Mouse (Mus musculus): ENCODE results near the gene 4930453N24Rik.

The 4930453N24Rik gene

DNA sequence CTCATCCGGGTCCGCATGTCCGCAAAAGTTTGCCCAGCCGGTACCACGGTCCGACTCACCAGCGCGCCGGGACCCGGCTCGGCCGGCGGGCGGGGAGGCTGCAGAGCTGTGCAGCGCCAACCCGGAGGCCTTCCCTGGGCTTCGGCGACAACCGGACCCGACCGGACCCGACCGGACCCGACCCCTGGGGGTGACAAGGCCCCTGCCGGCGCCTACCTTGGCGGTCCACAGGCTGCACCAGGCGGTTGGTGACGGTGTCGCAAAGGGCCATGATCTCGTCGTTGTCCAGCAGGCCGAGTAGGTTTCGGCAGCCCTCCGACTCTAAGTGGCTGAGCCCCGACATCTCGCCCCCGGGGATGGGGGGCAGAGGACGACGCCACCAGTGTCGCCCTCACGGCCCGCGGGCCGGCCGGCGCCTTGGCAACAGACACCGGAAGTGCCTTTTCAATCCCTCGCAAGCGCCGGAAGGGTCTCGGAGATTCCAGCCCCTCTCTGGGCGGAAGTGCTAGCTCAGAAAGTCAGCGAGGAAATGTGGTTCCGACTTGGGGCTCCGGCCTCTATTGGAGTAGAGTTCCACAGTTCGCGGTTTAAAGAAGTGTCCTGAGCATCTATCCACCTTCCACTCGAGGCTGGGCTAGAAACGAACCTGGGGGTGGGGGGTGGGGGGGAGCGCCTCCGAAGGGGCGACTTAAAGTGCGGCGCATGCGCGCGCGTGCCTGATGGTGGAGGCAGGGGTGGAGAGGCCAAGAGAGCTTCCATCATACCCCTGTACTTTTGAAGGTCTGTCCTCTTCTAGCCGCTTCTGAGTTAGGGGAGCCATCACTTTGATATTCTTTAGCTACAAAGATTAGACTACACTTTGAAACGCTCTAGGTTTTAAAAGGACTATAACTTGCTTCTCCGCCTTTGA, at the start of gene 4930453N24Rik:
Gene 4930453N24Rik, minus strand, starts transcription at position 641 of the 910 bp plus-strand sequence.
- peak; percentile 89 for DNase-seq

DNA sequence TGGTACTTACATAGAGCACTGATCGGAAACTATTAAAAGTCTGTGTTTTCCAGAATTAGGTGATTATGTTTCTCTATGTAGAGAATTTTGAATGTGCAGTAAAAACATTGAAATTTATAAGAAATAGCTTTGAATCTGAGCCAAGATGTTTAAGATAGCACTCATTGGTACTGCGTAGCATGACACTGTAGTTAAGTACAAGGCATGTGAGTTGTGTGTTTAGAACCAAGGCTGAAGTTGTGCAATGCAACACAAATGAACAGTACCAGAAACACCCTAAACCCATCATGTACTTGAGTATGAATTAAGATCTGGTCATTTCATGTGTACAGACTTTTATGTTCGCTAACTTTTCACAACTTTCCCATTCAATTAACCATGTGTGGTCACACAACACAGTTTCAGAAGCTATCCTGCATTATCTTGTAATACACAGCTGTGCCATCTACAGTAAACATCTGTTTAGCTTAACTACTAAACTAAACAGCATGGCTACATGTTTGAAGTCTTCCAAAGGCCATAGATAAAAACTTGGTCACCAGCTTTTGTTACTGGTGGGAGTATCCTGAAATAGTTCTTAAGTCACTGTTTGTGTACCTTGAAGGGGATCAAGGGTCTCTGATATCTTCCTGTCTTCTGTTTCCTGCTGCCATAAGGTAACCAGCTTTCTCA, 46.3 kb upstream of the 4930453N24Rik start:
- DNase-seq, result no peak

DNA sequence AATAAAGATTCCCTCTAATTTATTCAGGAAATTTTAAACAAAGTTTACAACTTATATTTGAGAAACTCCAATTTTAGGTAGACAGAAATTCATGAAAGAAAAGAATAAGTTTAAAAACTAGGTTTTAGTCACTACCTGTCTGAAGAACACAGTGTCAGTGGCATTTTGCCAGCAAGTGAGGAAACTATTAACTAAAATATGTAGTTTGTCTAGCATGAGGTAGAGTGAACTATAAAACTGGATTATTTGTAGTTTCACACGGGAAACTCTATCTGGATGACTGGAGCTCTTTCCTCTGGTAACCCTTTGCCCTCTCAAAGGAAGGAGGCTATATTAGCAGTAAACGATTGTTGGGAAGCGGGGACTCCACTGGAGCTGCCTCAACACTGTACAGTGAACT, 32.1 kb upstream of the 4930453N24Rik start:
- DNase-seq, result no peak

DNA sequence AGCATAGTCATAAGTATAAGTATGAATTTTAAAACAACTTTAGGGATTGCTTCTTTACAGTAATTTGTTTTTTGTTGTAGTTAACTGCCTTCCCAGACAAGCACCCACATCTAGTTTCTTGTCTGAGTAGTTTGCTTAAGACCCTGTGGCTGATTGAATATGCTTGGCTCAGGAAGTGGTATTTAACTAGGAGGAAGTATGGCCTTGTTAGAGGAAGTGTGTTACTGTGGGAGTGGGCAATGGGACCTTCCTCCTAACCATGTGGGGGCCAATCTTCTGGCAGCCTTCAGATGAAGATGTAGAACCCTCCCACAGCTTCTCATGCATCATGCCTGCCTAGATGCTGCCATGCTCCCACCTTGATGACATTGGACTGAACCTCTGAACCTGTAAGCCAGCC, 30.7 kb upstream of the 4930453N24Rik start:
- no peak for DNase-seq

DNA sequence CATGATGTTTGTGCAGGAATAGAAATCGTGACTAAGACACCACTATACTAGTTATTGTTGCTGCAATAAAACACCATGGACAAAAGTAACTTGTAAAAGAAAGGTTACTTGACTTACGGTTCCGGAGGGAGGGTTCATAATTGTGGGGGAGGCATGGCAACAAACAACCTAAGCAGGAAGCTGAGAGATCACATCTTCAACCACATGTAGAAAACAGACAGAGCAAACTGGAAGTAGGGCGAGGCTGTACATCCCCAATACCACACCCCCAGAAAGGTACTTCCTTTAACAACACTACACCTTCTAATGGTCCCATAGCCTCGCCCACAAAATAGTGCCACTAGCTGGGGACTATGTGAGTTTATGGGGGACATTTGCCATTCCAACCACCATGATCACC, 29.4 kb upstream of the 4930453N24Rik start:
- no peak for DNase-seq

DNA sequence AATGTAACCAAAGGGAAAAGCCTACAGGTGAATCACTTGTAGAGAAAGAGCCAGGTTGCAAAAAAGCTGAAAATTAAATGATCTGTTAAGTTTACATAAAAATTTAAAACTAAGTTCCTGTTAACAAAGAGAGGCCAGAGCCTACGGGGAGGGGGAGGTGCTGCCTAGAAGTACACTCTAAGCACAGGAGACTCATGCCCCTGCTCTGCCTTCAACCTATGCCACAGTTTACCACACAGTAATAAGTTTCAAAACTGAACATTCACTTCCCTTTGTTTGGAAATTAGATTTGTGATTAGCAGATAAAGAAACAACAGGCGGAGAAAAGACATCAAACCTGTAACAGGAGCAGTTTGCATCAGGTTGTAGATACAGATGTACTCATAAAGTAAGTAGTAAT, 23.8 kb upstream of the 4930453N24Rik start:
- DNase-seq, result no peak

DNA sequence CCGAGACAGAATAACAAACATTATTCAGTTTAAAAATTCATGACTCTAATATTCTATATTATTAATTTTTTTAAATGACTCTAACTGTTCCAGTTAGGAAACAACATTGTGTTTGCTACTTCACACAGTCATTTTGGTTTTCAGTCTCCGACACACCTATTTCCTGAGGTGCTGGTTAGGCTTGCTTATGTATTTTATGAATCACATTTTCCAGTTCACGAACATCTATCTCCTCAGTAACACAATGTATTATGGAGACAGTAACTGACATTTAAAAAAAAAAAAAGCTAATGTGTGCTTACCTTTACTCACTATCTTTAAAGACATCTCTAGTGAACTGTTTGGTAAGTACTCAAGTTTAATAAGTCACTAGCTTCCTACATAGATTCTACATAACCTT, 18.7 kb upstream of the 4930453N24Rik start:
- no peak for DNase-seq

DNA sequence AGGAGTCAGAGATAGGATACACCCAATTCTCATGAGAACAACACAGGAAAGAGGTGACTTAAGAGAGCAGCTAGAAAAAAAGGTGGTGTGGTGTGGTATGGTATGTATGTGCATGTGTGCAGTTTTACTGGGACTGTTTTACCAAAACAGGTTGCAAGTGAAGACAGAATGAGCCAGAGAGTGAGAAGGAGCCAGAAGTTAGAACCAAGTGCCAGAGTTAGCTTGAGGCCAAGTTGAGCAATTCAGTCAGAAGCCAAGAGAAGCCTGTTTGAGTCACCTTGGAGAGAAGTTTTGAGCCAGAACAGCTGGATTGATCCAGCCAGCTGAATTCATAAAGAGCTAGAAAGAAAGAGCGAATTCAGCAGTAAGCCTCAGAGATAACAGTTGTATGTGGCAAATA, 4.6 kb upstream of the 4930453N24Rik start:
- no peak for DNase-seq

DNA sequence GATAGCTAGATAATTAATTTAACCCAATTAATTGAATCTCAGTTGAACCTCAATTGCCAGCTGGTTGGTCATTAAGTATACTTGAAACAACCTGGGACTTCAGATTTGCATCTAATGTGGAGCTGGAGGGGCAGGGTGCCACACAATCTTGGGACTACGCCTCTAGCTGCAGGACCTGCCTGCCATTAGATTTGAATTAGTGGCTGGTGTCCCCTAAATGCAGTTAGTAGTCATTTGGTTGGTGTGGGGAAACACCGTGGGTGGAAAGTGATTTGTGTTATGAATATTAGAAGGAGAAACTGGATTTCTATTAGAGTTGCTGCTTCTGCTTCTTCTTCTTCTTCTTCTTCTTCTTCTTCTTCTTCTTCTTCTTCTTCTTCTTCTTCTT, 464 bp upstream of the 4930453N24Rik start:
- no peak for DNase-seq

DNA sequence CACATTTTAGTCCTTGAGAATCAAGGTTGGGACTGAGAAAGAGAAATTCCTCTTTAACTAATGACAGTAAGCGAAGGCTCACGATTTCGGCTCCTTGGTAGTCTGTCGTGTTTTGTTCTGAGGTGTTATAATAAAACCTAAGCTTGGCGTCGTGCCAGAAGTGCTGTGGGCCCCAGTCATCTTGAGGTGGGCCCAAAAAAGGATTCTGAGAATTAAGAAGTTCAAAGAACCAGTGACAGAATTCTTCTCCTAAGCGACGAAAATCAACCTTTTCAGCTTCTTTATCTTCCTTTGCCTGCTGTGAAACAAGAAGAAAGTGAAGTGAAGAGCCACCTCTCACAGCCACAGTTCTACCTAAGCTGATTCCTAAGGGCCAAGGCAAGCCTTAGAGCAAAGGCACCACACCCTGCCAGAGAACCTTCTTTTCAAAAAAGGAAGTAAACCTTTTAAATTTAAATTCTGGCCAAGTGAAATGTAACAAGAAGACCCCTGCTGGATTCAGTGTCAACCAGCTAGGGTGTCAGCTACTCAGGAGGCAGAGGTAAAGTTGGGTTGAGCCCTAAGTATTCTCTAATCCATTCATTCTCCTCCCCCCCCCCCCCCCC, 4.2 kb downstream of the 4930453N24Rik start:
- DNase-seq, result no peak

DNA sequence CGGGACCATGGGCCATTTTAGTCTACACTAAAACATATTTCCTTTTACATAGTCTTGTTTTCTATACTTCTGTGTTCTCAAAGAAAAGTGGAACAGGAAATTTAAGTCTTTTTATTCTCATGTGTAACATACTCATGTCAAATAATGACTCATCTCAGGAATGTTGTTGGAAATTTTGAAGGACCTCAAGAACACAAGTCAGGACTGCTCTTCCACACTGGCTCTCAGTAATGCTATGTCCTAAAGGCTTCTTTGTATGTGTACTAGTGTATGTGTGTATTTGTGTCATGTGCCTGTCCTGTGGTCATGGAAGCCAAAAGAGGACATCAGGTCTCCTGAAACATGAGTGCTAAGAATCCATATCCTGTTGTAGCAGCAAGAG, 11.7 kb downstream of the 4930453N24Rik start:
- DNase-seq, result no peak

DNA sequence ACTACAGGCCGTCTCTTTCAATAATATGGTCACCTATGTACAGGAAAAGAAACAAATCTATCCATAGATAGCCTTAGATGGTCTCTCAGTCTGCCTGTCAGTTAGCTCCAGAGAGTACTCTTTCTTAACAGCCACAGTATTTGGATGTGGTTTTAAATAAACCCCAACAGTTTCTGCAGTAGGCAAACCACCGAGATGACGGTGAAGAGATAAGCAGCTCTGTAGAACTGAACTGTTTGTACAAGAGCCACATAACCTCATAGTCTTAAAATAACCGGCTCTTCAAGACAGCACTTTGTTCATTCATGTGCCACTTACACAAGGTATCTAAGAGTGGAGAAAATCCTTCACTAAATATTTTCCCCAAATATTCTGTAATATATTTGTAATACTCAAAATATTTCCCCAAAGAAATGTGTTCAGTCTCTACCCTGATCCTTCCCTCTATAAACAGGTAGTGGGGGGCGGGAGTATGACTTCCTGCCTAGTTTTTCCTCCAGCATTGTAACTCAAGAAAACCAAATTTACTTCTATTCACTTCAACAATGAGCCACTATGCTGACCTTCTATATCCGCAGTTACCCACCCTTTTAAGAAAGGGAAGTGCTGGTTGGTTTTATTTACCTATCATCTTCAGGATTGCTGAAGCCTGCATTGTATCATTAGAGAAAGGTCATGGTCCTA, 12.3 kb downstream of the 4930453N24Rik start:
- no peak for DNase-seq

DNA sequence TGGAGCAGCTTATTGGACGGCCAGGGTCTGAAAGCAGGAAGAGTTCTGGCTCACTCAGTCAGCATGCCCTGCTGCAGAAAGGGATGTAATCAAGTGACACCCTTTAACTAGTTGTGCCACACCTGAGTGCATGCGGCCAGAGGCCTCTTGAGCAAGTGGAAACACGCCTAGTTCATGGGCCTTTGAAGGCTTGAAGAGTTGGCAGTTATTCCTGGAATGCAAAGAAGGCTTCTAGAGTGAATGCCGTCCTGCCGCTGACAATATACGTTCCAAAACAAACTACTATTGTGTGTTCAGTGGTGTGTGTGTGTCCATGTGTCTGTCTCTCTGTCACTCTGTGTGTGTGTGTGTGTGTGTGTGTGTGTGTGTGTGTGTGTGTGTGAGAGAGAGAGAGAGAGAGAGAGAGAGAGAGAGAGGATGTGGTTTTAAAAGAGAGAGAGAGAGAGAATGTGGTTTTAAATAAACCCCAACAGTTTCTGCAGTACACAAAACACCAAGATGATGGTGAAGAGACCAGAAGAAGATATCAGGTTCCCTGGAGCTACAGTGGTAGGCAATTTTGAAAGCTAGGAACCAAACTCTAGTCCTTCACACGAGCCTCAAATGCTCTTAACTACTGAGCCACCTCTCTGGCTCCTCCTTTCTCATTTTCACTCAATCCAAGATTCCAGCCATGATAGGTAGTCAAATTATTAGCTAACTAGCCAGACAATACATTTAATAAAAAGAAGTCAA, 13.1 kb downstream of the 4930453N24Rik start:
- no peak for DNase-seq

DNA sequence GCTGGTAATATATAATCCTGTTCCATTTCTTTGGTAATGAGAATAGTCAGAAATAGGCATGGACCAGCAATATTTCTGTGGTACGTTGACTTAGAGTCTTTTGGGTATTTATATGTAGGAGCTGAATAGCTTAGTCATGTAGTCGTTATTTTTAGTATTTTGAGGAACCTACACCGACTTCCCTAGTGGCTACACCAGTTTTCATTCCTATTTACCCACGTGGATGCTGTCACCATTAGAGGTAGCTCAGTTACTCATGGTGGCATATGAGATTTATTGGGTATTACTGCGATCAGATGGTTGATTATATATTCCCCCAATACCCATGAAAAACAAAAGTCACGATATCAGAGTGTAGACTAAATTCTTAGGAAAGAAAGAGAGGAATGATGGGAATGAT, 14.6 kb downstream of the 4930453N24Rik start:
- no peak for DNase-seq

DNA sequence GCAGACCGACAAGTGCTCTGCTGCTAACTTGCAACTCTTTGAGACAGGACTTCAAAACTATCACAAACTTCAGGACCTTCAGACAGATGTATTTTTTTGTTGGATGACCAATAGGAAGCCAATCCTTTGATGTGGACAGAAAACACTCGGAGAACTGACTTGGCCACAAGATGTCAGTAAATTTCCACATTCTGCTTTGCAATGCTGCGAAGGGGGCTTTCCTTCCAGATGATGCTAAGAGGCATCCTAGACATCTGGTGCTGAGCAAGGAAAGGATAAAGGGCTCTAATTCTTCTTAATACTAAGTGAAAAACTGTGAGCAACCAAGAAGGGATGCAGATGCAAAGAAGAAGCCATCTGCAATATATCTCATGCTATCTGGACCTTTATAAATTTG, 16.2 kb downstream of the 4930453N24Rik start:
- no peak for DNase-seq

DNA sequence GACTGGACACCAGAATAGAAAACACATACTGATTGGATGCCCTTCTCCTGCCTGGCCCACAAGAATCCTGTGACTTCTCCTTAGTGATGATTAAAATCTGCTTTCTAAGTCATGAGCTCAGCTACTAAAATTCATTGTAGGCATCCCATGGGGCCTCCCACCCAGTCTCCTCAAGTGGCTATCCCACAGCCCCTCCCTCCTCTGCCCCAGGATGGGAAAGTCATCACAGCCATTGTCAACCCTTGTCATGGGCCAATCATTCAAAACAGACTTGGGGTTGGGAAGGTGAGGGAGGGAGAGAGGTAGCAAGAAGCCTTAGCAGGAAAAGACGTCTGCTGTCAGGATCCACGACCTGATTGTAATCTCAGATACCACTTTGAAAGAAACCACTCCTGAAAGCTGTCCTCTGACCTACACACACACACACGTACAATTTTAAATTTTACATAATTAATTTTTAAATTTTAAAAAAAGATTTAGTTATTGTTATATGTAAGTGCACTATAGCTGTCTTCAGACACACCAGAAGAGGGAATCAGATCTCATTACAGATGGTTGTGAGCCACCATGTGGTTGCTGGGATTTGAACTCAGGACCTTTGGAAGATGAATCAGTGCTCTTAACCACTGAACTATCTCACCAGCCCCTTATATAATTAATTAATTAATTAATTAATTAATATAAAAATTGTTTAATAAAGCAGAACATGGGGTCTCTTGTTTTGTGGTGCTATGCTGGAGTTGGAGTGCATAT, 16.8 kb downstream of the 4930453N24Rik start:
- DNase-seq, result no peak

DNA sequence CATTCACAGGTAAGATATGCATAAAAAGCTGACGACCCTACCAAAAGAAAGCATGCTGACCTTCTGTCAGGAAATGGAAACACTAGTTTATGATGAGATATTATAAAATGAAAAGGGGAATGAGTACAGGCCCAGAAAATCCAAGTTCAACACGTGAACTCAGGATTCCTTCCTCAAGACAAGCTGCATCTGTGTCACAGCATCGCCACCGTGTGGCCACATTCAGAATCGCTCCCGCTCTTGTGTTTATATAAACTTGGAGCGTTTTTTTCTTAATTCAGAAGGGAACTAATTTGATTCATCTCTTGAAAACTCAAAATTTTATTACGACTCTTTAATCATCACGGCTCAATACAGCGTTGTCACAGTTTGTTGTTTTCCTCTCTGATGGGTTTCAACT, 22.7 kb downstream of the 4930453N24Rik start:
- peak; percentile 77 for DNase-seq

DNA sequence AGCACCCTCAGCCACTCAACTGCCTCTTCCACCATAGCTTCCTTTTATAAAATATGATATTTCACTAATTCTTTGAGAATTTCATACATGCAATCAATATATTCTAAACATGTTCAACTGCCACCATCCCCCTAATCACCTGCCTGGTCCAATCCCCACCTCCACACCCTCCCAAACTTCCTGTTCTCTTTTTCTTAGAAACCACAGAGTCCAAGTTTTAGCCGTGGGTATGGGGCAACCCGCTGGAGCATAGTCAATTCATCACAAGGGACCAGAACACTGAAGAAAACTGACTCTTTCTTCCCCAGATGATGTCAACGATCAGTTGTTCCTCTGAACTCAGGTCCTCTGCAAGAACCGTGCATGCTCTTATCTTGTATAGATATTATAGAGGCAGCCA, 25.9 kb downstream of the 4930453N24Rik start:
- no peak for DNase-seq

DNA sequence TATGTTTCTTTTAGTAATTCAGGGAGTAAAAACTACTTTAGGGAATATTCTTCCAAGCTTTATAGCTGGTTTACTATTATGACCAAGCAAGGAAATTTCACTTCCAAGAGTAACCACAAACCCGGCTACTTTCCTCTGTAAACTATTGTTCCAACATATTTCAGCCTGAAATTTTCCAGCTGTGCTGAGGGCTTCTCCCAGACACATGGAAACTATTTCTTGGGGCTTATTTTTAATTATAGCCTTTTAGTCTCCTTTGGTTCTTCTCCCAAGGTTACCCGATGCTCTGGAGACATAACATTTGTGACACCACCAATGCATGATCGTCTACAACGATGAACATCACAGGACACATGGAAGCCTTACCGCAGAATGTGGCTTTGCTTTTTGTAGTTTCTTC, 33.7 kb downstream of the 4930453N24Rik start:
- DNase-seq, result no peak

DNA sequence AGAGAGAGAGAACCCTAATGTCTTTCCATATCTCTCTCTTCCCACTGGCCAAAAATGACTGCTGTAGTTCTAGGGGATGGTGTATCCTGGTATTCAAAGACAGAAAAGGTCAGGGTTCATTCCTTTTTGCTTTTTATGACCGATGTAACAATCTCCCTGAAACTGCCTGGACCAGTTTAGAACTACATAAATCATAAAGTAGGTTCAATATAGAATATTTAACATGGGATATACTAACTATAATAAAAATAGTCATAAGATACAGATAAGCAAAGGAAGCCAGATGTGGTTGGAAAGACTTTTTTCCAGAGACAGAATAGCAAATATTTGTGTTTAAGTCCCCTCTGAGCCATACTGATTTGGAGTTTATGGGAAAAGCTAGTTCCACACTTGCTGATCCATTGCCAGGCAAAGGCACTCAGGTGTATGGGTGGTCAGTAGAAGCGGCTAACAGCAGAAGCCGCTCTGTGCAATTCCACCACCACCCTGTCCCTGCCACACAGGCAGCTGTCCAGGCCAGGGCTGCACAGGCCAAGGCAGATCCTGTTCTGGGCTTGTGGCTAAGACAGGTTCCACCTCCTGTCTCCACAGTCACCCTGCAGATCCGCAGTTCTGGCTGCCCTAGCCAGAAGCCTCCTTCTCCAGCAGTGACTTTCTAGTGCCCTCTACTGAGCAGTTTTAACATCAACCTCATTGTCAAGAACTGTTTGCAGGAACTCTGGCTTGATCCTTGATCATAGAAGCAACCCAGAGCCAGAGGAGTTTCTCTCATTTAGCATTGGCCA, 47.5 kb downstream of the 4930453N24Rik start:
- peak; percentile 91 for DNase-seq

DNA sequence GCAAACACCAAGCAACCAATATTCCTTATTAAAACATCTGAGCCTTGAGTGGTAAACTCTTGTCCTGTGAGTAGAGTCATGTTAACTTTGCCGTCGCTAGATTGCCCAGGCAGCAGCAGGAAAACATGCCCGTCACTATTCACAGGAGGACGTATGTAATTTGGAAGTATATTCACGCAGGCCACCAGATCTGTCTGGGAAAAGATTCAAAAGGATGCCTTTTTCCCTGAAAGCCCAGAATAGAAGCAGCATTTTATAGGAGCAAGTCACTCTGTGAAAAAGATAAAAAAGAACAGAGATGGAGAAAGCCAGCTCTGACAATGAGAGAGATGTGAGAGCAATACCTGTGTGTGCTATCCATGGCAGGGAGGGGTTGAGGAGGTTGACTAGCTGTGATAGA, 49.4 kb downstream of the 4930453N24Rik start:
- no peak for DNase-seq

Data from cerebellum, adult 9-10 months (tissue).